Mouse (Mus musculus) embryonic facial prominence, embryonic 14.5 days (tissue): ENCODE results near the gene Loxl3. TPM values are rescaled to one million over a fixed set of nuclear protein-coding genes. Genes with fewer than 3 reads are reported as not detected.
A peak's percentile ranks its signal among the peaks of the same experiment; 100 is the strongest.

Experiments
- ATAC-seq: fragments of 200-750 bp; cut with Nextera tagmentation; 2 replicates; pipeline ENCODE4 v1.8.0; 2017; ENCODE audit warnings: low read depth, moderate number of reproducible peaks, moderate TSS enrichment
- DNase-seq: peaks from one replicate; pipeline ENCODE4 v3.0.0-alpha.2; 2015; ENCODE audit warnings: low spot score
- H3K27ac ChIP-seq: fragments of 300-500 bp; sonication (generic); replicated peaks from 2 replicates; pipeline ENCODE4 v1.5.1; 2014; ENCODE audit warnings: low read depth, mild to moderate bottlenecking, low read length, moderate library complexity
- H3K27me3 ChIP-seq: fragments of 300-500 bp; sonication (generic); replicated peaks from 2 replicates; pipeline ENCODE4 v1.6.1; 2014; ENCODE audit warnings: low read length; ENCODE audit not compliant: control insufficient read depth, insufficient read depth
- H3K36me3 ChIP-seq: fragments of 300-500 bp; sonication (generic); 2 replicates; pipeline ENCODE4 v1.6.1; 2014; ENCODE audit warnings: low read length, mixed read lengths; ENCODE audit not compliant: control insufficient read depth, insufficient read depth
- H3K4me1 ChIP-seq: fragments of 300-500 bp; sonication (generic); 2 replicates; pipeline ENCODE4 v1.6.1; 2014; ENCODE audit warnings: antibody characterized with exemption, low read length; ENCODE audit not compliant: control insufficient read depth, insufficient read depth
- H3K4me2 ChIP-seq: fragments of 300-500 bp; sonication (generic); 2 replicates; pipeline ENCODE4 v1.6.1; 2014; ENCODE audit warnings: low read depth, mild to moderate bottlenecking, low read length, moderate library complexity, mixed read lengths
- H3K4me3 ChIP-seq: fragments of 300-500 bp; sonication (generic); 2 replicates; pipeline ENCODE4 v1.5.1; 2014; ENCODE audit warnings: low read depth, mild to moderate bottlenecking, low read length
- H3K9ac ChIP-seq: fragments of 300-500 bp; sonication (generic); 2 replicates; pipeline ENCODE4 v1.6.1; 2014; ENCODE audit warnings: low read depth, mild to moderate bottlenecking, low read length, moderate library complexity, mixed read lengths
- H3K9me3 ChIP-seq: fragments of 300-500 bp; sonication (generic); 2 replicates; pipeline ENCODE4 v1.6.1; 2016; ENCODE audit warnings: low read length; ENCODE audit not compliant: control insufficient read depth
- WGBS: fragments of 180-500 bp; shearing (Covaris S2); extraction: QIAGEN DNeasy Blood & Tissue Kit; methylation state at CpG from one replicate; pipeline ENCODE4 v1.1.7; 2014; 5-methylcytosine and 5-hydroxymethylcytosine counted together
- polyA plus RNA-seq: library from polyadenylated mRNA; unstranded; fragments of >200 nt; fragmentation: Nextera tagmentation; extraction: Ambion mirVana; gene quantifications from 2 replicates; pipeline ENCODE4 v1.2.1, GENCODE M21; 2014

Gene Loxl3
- polyA plus RNA-seq, 1 experiment from 2014 or later, result 19.7 TPM

DNA sequence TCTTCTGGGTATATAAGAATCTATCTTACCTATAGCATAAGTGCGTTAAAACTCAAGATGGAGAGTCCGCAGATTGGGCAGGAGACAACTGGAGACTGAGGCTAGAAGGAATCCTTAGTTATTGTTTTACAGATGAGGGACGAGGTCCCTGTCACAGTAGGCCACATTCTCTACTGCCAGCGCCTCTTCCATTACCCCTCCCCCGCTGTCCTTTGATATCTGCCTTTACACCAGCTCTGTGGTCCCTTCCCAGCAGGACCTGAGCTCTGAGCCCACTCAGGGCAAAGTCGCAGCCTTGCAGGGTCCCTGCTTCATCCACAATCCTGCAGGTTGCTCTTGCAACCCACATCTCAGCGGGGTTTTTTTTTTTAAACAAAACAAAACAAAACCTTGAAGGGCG is 34.2 kb downstream of the Loxl3 start:
- WGBS, result 6% methylated on average over 8 of the region's 8 CpGs
- H3K4me2 ChIP-seq, result 0 out of 2 replicates have a peak overlapping the region, but pooled peaks have one; percentile 31
- ATAC-seq, result no peak
- H3K27ac ChIP-seq, result no peak overlapping the region
- no peaks in the 10 kb centered on the region for H3K36me3 ChIP-seq
- H3K4me1 ChIP-seq, result peaks cover 5% of the 10 kb centered on the region
- no peak for DNase-seq
- H3K27me3 ChIP-seq, result peaks cover 97% of the 10 kb centered on the region
- H3K4me3 ChIP-seq, result peak overlapping the region; percentile 21
- no peak overlapping the region for H3K9ac ChIP-seq
- no peaks in the 10 kb centered on the region for H3K9me3 ChIP-seq

DNA sequence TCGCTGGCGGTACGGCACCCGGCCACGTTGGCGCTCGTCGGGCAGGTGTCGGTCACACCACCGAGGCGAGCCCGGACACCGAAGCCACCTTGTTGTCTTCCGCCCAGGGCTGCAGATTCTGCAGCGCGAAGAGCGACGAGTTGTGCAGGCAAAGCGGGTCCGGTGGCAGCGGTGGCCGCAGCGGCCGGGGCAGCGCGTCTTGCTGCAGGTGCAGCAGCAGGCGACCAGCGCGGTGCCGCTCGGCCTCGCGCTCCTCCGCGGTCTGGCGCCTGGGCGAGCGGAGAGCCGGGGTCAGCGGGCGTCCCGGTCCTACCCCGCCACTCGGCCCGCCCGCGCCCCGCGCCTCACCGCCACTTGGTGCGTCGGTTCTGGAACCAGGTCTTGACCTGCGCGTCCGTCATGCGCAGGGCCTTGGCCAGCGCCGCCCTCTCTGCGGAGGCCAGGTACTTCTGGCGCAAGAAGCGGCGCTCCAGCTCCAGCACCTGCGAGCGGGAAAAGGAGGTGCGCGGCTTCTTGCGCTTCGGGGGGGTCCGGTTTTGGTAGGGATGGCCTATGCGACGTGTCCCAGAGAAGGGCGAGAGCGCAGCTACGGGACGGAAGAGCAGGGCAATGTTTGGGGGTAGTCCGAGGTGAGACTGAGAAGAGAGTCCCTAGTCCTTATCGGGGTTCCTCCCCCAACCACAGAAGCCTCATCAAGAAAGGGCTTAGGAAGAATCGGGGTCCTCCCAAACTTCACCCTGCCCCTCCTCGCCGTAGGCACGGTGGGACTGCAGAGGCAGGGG is 34.9 kb downstream of the Loxl3 start:
- 2% methylated on average over 34 of the region's 81 CpGs for WGBS
- DNase-seq, result no peak
- Histone ChIP-seq H3K4me3 (peak overlapping the region; percentile 25), H3K4me1 (peaks cover 5% of the 10 kb centered on the region), H3K9ac (no peak overlapping the region), H3K9me3 (no peaks in the 10 kb centered on the region), H3K36me3 (no peaks in the 10 kb centered on the region), H3K4me2 (peak overlapping the region; percentile 31), H3K27me3 (peaks cover 97% of the 10 kb centered on the region), H3K27ac (no peak overlapping the region)
- no peak for ATAC-seq

- WGBS, result 1% methylated on average over 37 of the region's 69 CpGs
- peak overlapping the region; percentile 1; the same call in 1 of the 2 replicates for H3K9ac ChIP-seq
- peaks cover 5% of the 10 kb centered on the region for H3K4me1 ChIP-seq
- H3K4me2 ChIP-seq, result peak overlapping the region; percentile 42
- DNase-seq (no peak), ATAC-seq (no peak; the same call in 1 of the 2 replicates)
- H3K27ac ChIP-seq, result no peak overlapping the region
- no peaks in the 10 kb centered on the region for H3K9me3 ChIP-seq
- peaks cover 97% of the 10 kb centered on the region for H3K27me3 ChIP-seq
- peak overlapping the region; percentile 25 for H3K4me3 ChIP-seq
- no peaks in the 10 kb centered on the region for H3K36me3 ChIP-seq
These were observed 35.7 kb downstream of the Loxl3 start for GRCm38 (mm10) chr6:83069488-83070246.

GRCm38 (mm10) chr6:83070247-83070310 is 36.1 kb downstream of the Loxl3 start, which contains the start of gene Tlx2:
Gene Tlx2 (minus strand): TSS chr6:83070293.
- H3K9me3 ChIP-seq, result no peaks in the 10 kb centered on the region
- H3K4me1 ChIP-seq, result peaks cover 5% of the 10 kb centered on the region
- no peak within 1 kb of the TSS for H3K27ac ChIP-seq
- ATAC-seq, result no peak
- no peak for DNase-seq
- peak within 1 kb of the TSS; percentile 42 for H3K4me2 ChIP-seq
- WGBS, result 0% methylated on average over 3 of the region's 10 CpGs
- peak within 1 kb of the TSS; percentile 1; the same call in 1 of the 2 replicates for H3K9ac ChIP-seq
- H3K36me3 ChIP-seq, result no peaks in the 10 kb centered on the region
- H3K27me3 ChIP-seq, result peaks cover 96% of the 10 kb centered on the region
- peak within 1 kb of the TSS; percentile 25 for H3K4me3 ChIP-seq

- Histone ChIP-seq H3K36me3 (no peaks in the 10 kb centered on the region), H3K4me2 (peak overlapping the region; percentile 42), H3K4me1 (peaks cover 5% of the 10 kb centered on the region), H3K27ac (no peak overlapping the region), H3K27me3 (peaks cover 96% of the 10 kb centered on the region), H3K9me3 (no peaks in the 10 kb centered on the region), H3K9ac (0 out of 2 replicates have a peak overlapping the region, but pooled peaks have one; percentile 1), H3K4me3 (peak overlapping the region; percentile 25)
- no peak for ATAC-seq
- WGBS, result 2% methylated on average over 37 of the region's 58 CpGs
- DNase-seq, result no peak
These were observed 36.6 kb downstream of the Loxl3 start for GRCm38 (mm10) chr6:83070311-83071219.

DNA sequence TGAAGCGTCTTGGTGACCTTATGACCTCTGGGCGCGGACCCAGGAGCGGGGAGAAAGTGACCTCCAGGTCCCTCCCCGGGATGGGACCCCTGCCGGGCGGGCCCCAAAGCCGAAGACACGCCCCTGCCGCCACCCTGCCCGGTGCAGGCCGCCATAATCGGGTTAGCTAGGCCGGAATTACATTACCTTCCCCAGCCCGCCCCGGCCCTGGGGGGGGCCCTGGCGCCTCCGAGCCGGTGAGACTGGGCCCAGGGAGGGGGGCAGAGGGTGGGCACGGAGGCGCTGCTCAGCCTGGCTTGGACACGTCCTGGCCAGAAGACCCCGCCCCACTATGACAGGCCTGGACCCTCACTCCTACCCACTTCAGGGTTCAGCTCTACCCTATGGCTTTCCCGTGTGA is 37.2 kb downstream of the Loxl3 start:
- Histone ChIP-seq H3K36me3 (no peaks in the 10 kb centered on the region), H3K27ac (no peak overlapping the region), H3K4me3 (peak overlapping the region; percentile 25), H3K9me3 (no peaks in the 10 kb centered on the region), H3K4me1 (peaks cover 5% of the 10 kb centered on the region), H3K27me3 (peaks cover 95% of the 10 kb centered on the region), H3K9ac (no peak overlapping the region), H3K4me2 (peak overlapping the region; percentile 20; the same call in 1 of the 2 replicates)
- DNase-seq (no peak), ATAC-seq (peak; percentile 41; the same call in 1 of the 2 replicates)
- 0% methylated on average over 14 of the region's 24 CpGs for WGBS

DNA sequence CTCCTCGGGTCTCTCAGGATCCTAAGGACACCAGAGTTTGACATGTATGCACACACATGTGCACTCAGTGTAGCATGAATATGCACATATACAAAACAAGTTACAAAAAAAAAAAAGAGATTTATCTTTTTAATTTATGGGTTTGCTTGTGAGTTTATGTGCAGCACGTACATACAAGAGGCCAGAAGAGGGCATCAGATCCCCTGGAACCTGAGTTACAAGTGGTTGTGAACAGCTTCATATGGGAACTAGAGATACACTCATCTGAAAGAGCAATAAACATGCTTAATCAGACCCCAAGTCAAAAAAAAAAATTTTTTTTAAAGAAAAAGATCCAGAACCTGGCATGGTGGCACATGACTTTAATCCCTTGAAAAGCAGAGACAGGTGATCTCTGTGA is 41.0 kb downstream of the Loxl3 start:
- DNase-seq, result no peak
- H3K27me3 ChIP-seq, result peaks cover 62% of the 10 kb centered on the region
- H3K4me2 ChIP-seq, result no peak overlapping the region
- H3K4me3 ChIP-seq, result no peak overlapping the region
- H3K27ac ChIP-seq, result no peak overlapping the region
- no peaks in the 10 kb centered on the region for H3K36me3 ChIP-seq
- peaks cover 17% of the 10 kb centered on the region for H3K4me1 ChIP-seq
- no peaks in the 10 kb centered on the region for H3K9me3 ChIP-seq
- no peak overlapping the region for H3K9ac ChIP-seq
- ATAC-seq, result no peak
- WGBS, result 23% methylated on average over 2 of the region's 2 CpGs

DNA sequence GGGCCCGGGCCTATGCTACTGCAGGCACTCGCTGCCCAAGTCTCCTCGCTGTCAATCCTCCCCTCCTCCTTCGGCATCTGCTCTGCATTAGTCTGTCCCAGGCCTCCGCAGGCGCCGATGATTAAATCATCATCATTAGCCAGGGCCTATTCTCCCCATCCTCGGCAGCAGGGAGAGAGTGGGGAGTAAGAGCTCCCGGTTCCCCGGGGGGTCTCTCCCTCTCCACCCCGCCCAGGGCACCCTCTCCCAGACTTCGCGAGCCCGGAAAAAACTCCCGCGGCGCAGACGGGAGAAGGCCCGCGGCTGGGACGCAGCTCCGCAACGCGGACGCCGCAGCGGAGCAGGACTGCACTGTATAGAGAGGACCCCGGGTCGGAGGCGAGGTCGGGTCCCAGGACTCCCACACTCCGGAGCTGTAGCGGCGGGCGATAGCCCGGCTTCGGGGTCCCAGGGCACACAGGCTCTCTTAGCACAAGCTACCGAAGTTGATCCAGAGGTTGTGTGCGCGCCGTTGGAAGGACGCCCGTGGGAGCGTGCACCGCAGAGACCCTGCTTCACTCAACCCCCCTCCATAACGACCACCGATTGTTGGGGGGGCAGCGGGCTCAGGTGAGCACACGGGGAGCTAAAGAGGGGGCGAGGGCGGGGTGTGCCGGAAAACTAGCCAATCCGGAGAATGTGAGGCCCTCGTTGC is 43.8 kb downstream of the Loxl3 start, which contains the start of gene Pcgf1:
Gene Pcgf1, plus strand, starts transcription at position 240 of the 694 bp plus-strand sequence.
- DNase-seq (peak; percentile 98), ATAC-seq (peak; percentile 74)
- Histone ChIP-seq H3K9me3 (no peaks in the 10 kb centered on the region), H3K4me3 (peak within 1 kb of the TSS; percentile 72), H3K4me2 (peak within 1 kb of the TSS; percentile 96), H3K4me1 (peaks cover 11% of the 10 kb centered on the region), H3K9ac (peak within 1 kb of the TSS; percentile 79), H3K36me3 (peaks cover 20% of the 10 kb centered on the region), H3K27ac (peak within 1 kb of the TSS; percentile 90), H3K27me3 (peaks cover 40% of the 10 kb centered on the region)
- WGBS, result under 1% methylated on average over 50 of the region's 54 CpGs
